Mouse (Mus musculus): ENCODE data around the gene Cycs. TPM values are rescaled to one million over a fixed set of nuclear protein-coding genes. Genes with fewer than 3 reads are reported as not detected.
"Not testable (repeated sequence)": the region's sequence is repeated elsewhere in the genome, so short reads cannot be mapped to it uniquely, and the experiment has no call there.

Cycs gene
- total RNA-seq (2022) = 10 to 100 TPM; 19.3 to 32.5 (median 28.6) TPM

GRCm38 (mm10) chr6:50566141-50566996, at the start of gene Cycs:
Gene Cycs (minus strand): TSS chr6:50566538.
- DNase-seq = peak; percentile 99

GRCm38 (mm10) chr6:50601620-50602019, 35.3 kb upstream of the Cycs start:
- DNase-seq = no peak

GRCm38 (mm10) chr6:50598560-50598959, 32.2 kb upstream of the Cycs start:
- DNase-seq = no peak

- DNase-seq = peak; percentile 95
Observed at GRCm38 (mm10) chr6:50596301-50597211, 30.2 kb upstream of the Cycs start, which contains the start of gene 4921507P07Rik. Gene 4921507P07Rik (minus strand): TSS chr6:50596632.

- DNase-seq = no peak
Observed at GRCm38 (mm10) chr6:50594372-50594771, 28.0 kb upstream of the Cycs start.

GRCm38 (mm10) chr6:50593334-50593845, 27.1 kb upstream of the Cycs start:
- DNase-seq = no peak

- DNase-seq = no peak
Observed at GRCm38 (mm10) chr6:50590234-50590633, 23.9 kb upstream of the Cycs start.

GRCm38 (mm10) chr6:50588251-50588650, 21.9 kb upstream of the Cycs start:
- DNase-seq = no peak

GRCm38 (mm10) chr6:50587412-50587811, 21.1 kb upstream of the Cycs start:
- no peak for DNase-seq

GRCm38 (mm10) chr6:50586316-50586715, 20.0 kb upstream of the Cycs start:
- no peak for DNase-seq

- no peak for DNase-seq
Observed at GRCm38 (mm10) chr6:50585733-50586132, 19.4 kb upstream of the Cycs start.

GRCm38 (mm10) chr6:50571661-50572060, 5.3 kb upstream of the Cycs start:
- DNase-seq = no peak

GRCm38 (mm10) chr6:50566997-50567255, 588 bp upstream of the Cycs start:
- DNase-seq = no peak

- no peak for DNase-seq
Observed at GRCm38 (mm10) chr6:50563651-50564050, 2.7 kb downstream of the Cycs start.

- DNase-seq = no peak
Observed at GRCm38 (mm10) chr6:50562421-50562820, 3.9 kb downstream of the Cycs start.

- DNase-seq = no peak
Observed at GRCm38 (mm10) chr6:50560776-50561175, 5.6 kb downstream of the Cycs start.

- no peak for DNase-seq
Observed at GRCm38 (mm10) chr6:50558877-50559276, 7.5 kb downstream of the Cycs start.

GRCm38 (mm10) chr6:50557566-50557965, 8.8 kb downstream of the Cycs start:
- DNase-seq = no peak

- not testable (repeated sequence) for DNase-seq
Observed at GRCm38 (mm10) chr6:50554223-50554622, 12.1 kb downstream of the Cycs start.

GRCm38 (mm10) chr6:50552881-50553518, 13.3 kb downstream of the Cycs start:
- DNase-seq = no peak

- no peak for DNase-seq
Observed at GRCm38 (mm10) chr6:50549791-50550190, 16.5 kb downstream of the Cycs start.

GRCm38 (mm10) chr6:50549051-50549450, 17.3 kb downstream of the Cycs start:
- DNase-seq = no peak
